Mouse (Mus musculus) G1E (cell line): Measurements from ENCODE around the gene Wnt1.

Experiments
- CTCF ChIP-seq: IDR thresholded peaks from 2 replicates; pipeline ENCODE4 v1.5.1; 2012; ENCODE audit warnings: low read depth, low read length, inconsistent platforms, mixed read lengths
- GATA1 ChIP-seq: IDR thresholded peaks from 2 replicates; pipeline ENCODE4 v1.6.1; 2012; ENCODE audit warnings: borderline replicate concordance, low read length, inconsistent platforms, mixed read lengths
- POLR2AphosphoS5 ChIP-seq: IDR thresholded peaks from 2 replicates; pipeline ENCODE4 v1.6.1; 2012; ENCODE audit warnings: low read depth, low read length, inconsistent platforms; ENCODE audit not compliant: insufficient replicate concordance
- TAL1 ChIP-seq: conservative IDR thresholded peaks from 2 replicates; pipeline ENCODE4 v1.6.1; 2012; ENCODE audit warnings: low read depth, low read length, inconsistent platforms, mixed read lengths

DNA sequence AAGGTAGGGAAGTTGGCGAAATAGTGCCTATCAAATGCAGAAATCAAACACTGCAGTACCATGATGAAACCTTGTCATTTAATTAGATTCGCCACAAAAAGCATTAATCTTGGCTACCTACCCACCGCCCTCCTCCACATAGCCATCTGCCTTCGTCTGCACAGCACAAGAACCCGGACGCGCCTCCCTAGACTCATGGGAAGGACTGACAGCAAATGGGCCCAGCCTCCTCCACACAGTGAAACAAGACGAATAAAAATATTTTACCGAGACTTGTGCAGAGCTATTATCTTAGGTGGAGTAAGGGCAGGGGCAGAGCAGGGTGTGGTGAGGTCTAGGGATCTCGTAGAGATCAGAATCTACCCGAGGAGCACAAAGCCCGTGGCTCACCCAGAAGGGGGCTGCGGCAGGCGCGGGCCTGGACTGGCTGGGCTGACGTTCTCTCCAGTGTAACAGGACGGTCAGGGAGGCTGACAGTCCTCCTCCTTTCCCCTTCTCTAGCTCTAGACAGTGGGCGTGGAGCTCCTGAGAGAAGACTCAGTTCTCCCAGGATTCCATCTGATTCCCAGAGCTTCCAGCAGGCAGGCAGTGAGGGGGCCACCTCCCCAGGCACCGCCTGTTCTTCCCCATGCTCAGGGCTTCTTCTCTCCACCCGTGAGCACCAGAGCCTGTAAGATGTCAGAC, 23.2 kb downstream of the Wnt1 start:
- TF ChIP-seq CTCF (no peak), GATA1 (no peak), POLR2AphosphoS5 (no peak), TAL1 (no peak)
